Mouse (Mus musculus) CD4-positive, CD25-positive, alpha-beta regulatory T cell, adult 4 months (primary cell): ENCODE results near the gene Pepd. TPM values are rescaled to one million over a fixed set of nuclear protein-coding genes. Genes with fewer than 3 reads are reported as not detected.
"Not testable (repeated sequence)": the region's sequence is repeated elsewhere in the genome, so short reads cannot be mapped to it uniquely, and the experiment has no call there.

Experiments used
- ATAC-seq: one replicate; pipeline ENCODE4 v1.8.0; 2017
- polyA plus RNA-seq, 2 experiments: library from polyadenylated mRNA; unstranded; fragments of 100-300 nt; shearing (Covaris generic); gene quantifications; one replicate each; pipeline ENCODE4 v1.2.1; 2017

The Pepd gene
- polyA plus RNA-seq, 2 experiments from 2014 or later = 49.8 to 70.8 TPM

GRCm38 (mm10) chr7:34933142-34933541, 21.0 kb downstream of the Pepd start:
- no peak for ATAC-seq

- ATAC-seq = no peak
These were observed 24.2 kb downstream of the Pepd start for GRCm38 (mm10) chr7:34936347-34936746.

GRCm38 (mm10) chr7:34938636-34939261, 26.6 kb downstream of the Pepd start:
- ATAC-seq = no peak

- ATAC-seq = no peak
These were observed 27.2 kb downstream of the Pepd start for GRCm38 (mm10) chr7:34939262-34939951.

- no peak for ATAC-seq
These were observed 27.8 kb downstream of the Pepd start for GRCm38 (mm10) chr7:34939952-34940312.

- no peak for ATAC-seq
These were observed 31.5 kb downstream of the Pepd start for GRCm38 (mm10) chr7:34943581-34944123.

- no peak for ATAC-seq
These were observed 34.2 kb downstream of the Pepd start for GRCm38 (mm10) chr7:34946269-34946925.

GRCm38 (mm10) chr7:34954548-34954947, 42.4 kb downstream of the Pepd start:
- no peak for ATAC-seq

- no peak for ATAC-seq
These were observed 43.1 kb downstream of the Pepd start for GRCm38 (mm10) chr7:34955295-34955694.

- ATAC-seq = no peak
These were observed 45.0 kb downstream of the Pepd start for GRCm38 (mm10) chr7:34957138-34957537.

GRCm38 (mm10) chr7:34963889-34964645, 51.9 kb downstream of the Pepd start:
- ATAC-seq = no peak

GRCm38 (mm10) chr7:34967362-34967761, 55.2 kb downstream of the Pepd start:
- no peak for ATAC-seq

- ATAC-seq = no peak
These were observed 56.7 kb downstream of the Pepd start for GRCm38 (mm10) chr7:34968749-34969433.

GRCm38 (mm10) chr7:34971826-34972225, 59.6 kb downstream of the Pepd start:
- no peak for ATAC-seq

- no peak for ATAC-seq
These were observed 60.8 kb downstream of the Pepd start for GRCm38 (mm10) chr7:34972990-34973440.

GRCm38 (mm10) chr7:34973877-34974276, 61.7 kb downstream of the Pepd start:
- ATAC-seq = no peak

GRCm38 (mm10) chr7:34975913-34976312, 63.7 kb downstream of the Pepd start:
- ATAC-seq = no peak

- no peak for ATAC-seq
These were observed 65.2 kb downstream of the Pepd start for GRCm38 (mm10) chr7:34977403-34977802.

GRCm38 (mm10) chr7:34981803-34982202, 69.6 kb downstream of the Pepd start:
- ATAC-seq = no peak

- ATAC-seq = not testable (repeated sequence)
These were observed 70.2 kb downstream of the Pepd start for GRCm38 (mm10) chr7:34982372-34982771.

- ATAC-seq = no peak
These were observed 71.7 kb downstream of the Pepd start for GRCm38 (mm10) chr7:34983702-34984475.
